Mouse (Mus musculus) mesoderm, embryonic 11.5 days (tissue): Measurements from ENCODE around the gene Tcam1.

ENCODE experiments used
- DNase-seq: peaks from one replicate; pipeline ENCODE4 v3.0.0-alpha.2; 2012; ENCODE audit warnings: low read depth, low spot score

Tcam1 gene

DNA sequence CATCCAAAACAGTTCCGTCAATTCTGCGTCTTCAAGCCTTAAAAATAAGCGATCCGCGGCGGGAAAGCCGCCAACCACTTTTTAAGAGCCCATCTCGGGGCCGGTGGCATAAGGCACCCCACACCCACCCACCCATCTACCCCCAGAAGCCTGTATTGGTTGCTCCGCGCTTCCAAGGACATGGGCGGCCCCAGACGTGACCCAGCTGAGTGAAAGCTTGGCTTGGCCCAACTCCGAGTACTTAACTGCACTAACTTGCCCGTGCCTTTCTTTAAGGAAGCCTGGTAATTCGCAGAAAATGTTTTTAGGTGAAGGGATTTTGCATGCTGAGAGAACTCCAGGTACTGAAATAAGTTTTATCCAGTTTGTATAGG is 3.2 kb upstream of the Tcam1 start:
- no peak for DNase-seq

- no peak for DNase-seq
Observed at GRCm38 (mm10) chr11:106273811-106274210, 2.7 kb upstream of the Tcam1 start.

GRCm38 (mm10) chr11:106274374-106274773 is 2.1 kb upstream of the Tcam1 start:
- DNase-seq: no peak

- peak; percentile 4 for DNase-seq
Observed at GRCm38 (mm10) chr11:106274971-106275411, 1.5 kb upstream of the Tcam1 start.

DNA sequence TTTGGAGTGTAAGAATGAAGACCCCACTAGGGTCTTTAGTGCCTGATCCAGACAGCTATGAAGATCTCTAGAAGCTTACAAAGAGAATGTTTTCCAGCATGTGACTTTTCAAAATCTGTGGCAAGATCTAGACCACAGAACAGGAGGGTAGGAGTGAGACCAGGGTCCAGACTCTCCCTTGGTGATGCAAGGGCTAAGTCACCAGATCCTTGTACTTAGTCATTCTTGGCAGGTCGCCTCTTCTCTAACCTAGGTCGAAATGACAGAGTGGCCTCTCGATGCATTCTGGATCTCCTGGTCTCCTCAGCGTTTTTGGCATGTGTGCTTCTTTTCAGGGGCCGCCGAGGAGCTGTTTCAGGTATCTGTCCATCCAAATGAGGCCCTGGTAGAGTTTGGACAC is 6.0 kb downstream of the Tcam1 start:
- no peak for DNase-seq

DNA sequence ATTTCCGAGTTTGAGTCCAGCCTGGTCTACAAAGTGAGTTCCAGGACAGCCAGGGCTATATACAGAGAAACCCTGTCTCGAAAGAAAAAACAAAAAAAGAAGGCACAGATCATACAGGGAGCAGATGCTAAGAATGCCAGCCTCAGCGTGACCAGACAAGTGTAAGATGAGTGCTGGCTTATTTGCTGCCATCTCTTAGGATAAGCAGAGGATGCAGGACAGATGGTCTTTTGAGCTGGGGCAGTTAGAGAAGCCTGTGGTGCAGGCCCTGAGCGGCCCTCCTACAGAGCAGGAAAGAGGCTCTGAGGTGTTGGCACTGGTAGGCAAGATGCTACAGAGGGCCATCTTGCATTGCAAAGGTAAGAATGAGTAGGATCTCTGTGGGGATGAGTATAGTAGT is 6.9 kb downstream of the Tcam1 start:
- DNase-seq: no peak

DNA sequence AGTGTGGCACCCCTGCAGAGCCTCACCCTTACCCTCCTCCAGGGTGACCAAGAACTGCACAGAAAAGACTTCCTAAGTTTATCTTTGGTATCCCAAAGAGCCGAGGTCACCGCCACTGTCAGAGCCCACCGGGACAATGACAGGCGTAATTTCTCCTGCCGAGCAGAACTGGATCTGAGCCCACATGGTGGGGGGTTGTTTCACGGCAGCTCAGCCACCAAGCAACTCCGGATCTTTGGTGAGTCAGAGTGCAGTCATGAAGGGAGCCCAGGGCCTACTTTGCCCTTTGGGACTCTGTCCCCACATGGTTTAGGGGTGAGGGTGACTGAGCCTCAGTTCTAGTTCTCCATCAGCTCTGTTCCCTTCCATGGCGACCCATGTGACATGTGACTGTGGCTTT is 7.7 kb downstream of the Tcam1 start:
- no peak for DNase-seq

DNA sequence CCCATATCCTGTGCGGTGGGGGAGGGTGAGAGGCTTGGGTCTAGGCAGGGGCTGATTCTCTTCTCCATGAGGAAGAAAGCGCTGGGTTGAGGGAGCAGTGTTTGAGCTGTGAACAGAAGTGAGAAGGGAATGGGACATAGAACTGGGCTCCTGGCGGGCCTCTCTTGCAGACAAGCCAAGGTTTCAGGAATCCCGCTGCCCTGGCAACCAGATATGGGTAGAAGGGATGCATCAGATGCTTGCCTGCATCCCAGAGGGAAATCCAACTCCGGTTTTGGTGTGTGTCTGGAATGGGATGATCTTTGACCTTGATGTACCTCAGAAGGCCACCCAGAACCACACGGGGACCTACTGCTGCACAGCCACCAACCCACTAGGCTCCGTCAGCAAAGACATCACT is 9.7 kb downstream of the Tcam1 start:
- DNase-seq: no peak

- DNase-seq: no peak
Observed at GRCm38 (mm10) chr11:106286987-106287386, 10.5 kb downstream of the Tcam1 start.

GRCm38 (mm10) chr11:106289369-106289768 is 12.9 kb downstream of the Tcam1 start:
- DNase-seq: no peak

GRCm38 (mm10) chr11:106290376-106290775 is 13.9 kb downstream of the Tcam1 start:
- DNase-seq: no peak

DNA sequence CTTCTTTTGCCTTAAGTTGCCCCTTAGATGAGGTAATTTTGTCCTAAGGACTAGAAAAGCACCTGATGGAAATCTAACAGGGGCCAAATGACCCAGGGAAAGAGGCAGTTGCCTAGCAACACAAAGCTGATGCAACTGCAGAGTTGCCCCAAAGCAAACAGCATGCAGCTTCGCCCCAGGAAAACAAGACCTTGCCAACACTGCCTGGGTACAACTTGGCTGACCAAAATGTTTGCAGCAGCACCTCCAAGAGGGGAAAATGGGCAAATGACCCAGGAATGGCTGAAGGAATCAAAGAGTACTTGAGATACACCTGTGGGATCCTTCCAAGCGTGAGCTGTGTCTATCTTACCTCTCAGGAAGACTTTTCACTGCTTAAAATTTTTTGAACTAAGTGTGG is 15.4 kb downstream of the Tcam1 start:
- DNase-seq: no peak

DNA sequence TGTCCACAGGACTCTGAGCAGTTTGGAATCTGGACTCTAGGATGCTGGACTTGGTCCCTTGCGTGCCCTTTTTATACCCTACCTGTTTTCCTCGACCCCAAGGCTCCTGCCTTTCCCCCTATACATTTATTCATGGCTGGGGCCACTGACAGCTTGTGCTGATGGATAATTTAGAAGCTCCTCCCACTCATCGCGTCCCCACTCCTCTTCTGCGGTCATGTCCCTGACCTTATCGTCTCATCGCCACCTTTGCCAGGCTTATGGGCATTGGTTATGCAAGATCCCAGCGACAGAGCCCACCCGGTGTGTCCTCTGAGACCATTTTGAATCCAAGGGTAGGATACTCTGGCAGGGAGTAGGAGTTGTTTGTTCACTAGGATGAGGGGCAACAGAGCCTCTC is 25.3 kb downstream of the Tcam1 start, which contains the start of gene Gh:
Gh (minus strand) TSS at position 101 of the 400 bp plus-strand sequence.
- no peak for DNase-seq

GRCm38 (mm10) chr11:106302634-106303033 is 26.2 kb downstream of the Tcam1 start:
- peak; percentile 82 for DNase-seq

DNA sequence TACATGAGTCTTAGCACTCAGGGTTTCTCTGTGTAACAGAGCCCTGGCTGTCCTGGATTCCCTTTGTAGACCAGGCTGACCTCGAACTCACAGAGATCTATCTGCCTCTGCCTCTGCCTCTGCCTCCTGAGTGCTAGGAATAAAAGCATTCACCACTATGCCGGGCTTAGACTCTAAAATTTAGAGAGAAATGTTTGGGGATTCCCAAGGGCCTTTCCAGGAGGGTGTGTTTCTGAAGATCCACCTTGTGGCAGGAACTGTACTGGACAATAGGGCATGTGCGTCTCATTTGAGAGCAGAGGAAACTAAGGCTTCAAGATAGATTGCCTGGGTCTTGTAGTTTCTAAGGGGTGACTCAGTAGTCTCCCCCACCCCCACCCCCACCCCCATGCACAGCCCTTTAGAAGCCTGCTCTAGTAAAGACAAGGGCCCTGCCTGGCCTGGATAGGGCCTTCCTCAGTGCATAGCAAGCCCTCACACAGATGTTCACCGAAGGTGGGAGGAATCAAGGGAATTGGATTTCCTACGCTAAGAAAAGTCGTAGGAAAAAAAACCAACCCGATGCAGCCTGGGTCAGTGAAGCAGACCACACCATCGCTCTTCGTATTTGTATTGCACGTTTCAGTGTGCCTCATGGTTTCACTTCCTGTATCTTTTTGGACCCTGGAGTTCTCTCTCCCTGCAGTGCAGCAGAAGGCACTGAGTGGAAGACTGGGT is 29.0 kb downstream of the Tcam1 start:
- no peak for DNase-seq

DNA sequence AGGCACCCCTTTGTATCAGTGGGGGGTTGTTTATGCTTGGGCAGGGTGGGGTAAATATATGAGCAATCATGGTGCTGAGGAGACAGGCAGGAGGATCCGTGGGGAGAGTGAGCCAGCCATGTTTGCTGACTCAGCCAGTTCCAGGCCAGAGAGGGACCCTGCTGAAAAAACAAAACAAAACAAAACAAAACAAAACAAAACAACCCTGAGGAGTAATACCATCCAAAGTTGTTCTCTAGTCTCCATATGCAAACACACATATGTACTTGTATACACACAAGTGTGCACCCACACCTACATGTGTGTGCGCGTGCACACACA is 29.6 kb downstream of the Tcam1 start:
- DNase-seq: no peak

DNA sequence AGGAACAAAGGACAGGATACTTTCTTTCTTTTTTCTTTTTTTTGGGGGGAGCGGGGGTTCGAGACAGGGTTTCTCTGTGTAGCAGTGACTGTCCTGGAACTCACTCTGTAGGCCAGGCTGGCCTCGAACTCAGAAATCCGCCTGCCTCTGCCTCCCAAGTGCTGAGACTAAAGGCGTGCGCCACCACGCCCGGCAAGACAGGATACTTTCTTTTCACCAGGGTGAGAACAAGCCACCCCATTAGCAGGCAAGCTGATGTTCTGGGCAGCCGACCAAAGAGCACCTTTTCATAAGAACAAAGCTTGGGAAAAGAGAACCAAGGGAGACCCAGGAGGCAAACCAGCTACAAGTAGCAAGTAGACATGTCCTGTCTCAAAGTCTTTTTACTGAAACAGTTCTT is 30.3 kb downstream of the Tcam1 start:
- no peak for DNase-seq

GRCm38 (mm10) chr11:106307432-106307831 is 31.0 kb downstream of the Tcam1 start:
- DNase-seq: no peak

- DNase-seq: no peak
Observed at GRCm38 (mm10) chr11:106308162-106308561, 31.7 kb downstream of the Tcam1 start.

DNA sequence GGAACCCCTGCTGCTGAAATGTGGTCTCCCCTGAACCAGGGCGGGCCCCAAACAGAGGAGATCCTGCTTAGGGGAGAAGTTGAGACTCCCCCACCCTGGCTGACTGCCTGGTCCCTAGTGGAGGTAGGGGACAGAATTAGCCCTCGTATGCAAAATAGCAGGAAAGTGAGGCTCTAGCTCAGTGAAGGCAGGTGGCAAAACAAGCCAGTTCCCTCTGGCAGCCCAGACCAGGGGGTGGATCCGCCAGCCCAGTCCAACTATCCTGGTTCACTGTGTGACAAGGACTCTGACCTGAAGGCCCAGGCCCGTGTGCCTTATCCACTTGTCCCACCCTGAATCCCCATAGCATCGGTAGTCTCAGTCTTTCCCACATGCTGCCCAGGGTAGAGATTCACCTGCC is 33.7 kb downstream of the Tcam1 start:
- no peak for DNase-seq

- no peak for DNase-seq
Observed at GRCm38 (mm10) chr11:106313533-106313932, 37.1 kb downstream of the Tcam1 start.

GRCm38 (mm10) chr11:106314333-106314812 is 37.9 kb downstream of the Tcam1 start, which contains the start of gene Cd79b:
Gene Cd79b (minus strand): TSS chr11:106314762.
- DNase-seq: no peak

DNA sequence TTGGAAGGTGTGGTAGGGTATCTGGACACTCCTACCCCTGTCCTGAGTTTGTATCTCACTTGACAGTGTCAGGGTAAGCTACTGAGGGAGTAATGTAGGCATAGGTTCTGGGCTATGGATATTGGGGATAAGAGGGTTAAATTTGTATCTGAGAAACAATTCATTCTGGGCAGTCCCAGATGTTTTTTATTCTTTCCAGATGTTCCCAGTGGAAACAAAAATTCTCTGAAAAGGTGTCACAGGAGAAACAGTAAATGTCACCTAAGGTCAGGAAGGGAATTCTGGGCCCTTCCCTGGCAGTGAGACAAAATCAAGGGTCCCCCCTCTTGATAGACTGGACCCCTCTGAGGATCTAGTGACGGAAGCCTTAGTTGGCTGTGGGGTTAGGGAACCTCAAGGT is 39.9 kb downstream of the Tcam1 start:
- DNase-seq: peak; percentile 32

- no peak for DNase-seq
Observed at GRCm38 (mm10) chr11:106317801-106318200, 41.3 kb downstream of the Tcam1 start.
